Comparison of ENCODE assay signal across 36 mouse cellular contexts in the genomic region with DNA sequence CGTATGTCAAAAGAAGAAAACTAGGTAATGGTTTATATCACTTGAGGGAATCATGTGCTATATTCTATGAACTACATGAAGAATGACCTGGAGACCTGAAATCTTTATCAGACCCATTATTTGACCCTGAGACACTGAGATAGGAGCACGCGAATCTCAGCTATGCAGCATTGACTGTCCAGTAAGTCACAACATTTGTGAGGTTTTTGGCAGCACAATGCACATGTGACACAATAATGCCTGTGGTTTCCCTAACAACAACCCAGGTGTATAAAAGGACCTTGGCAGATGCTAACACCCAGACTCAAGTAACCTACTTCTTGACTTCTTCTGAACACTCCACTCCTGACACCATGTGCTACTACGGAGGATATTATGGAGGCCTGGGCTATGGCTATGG. TPM values are rescaled to one million over a fixed set of nuclear protein-coding genes. Genes with fewer than 3 reads are reported as not detected.
"Had no signal": no experiment of that assay in that cellular context is flagged by ENCODE, and none has a peak within 500 bp of the region (broad histone marks: within the 10 kb centered on the region; RNA-seq: fewer than 3 reads in every experiment).

A gene (plus strand): TSS at position 301 of the 400 bp plus-strand sequence.

- H3K27me3 ChIP-seq: limb, embryonic 12.5 days; limb, embryonic 13.5 days; limb, embryonic 15.5 days; liver, embryonic 12.5 days; liver, embryonic 13.5 days; liver, embryonic 15.5 days; lung, embryonic 15.5 days; megakaryocyte, embryonic 14.5 days; midbrain, embryonic 12.5 days; midbrain, embryonic 13.5 days; midbrain, embryonic 15.5 days had no signal

- H3K4me2 ChIP-seq: limb, embryonic 12.5 days; limb, embryonic 13.5 days; limb, embryonic 15.5 days; liver, embryonic 11.5 days; liver, embryonic 12.5 days; liver, embryonic 13.5 days; liver, embryonic 15.5 days; lung, embryonic 14.5 days; lung, embryonic 15.5 days; midbrain, embryonic 12.5 days; midbrain, embryonic 13.5 days; midbrain, embryonic 15.5 days had no signal

- H3K4me1 ChIP-seq: limb, embryonic 10.5 days; limb, embryonic 12.5 days; limb, embryonic 13.5 days; limb, embryonic 15.5 days; liver, embryonic 12.5 days; liver, embryonic 13.5 days; liver, embryonic 15.5 days; lung, embryonic 15.5 days; megakaryocyte, embryonic 14.5 days; midbrain, embryonic 10.5 days; midbrain, embryonic 12.5 days; midbrain, embryonic 13.5 days; midbrain, embryonic 15.5 days had no signal

- H3K36me3 ChIP-seq: limb, embryonic 10.5 days; limb, embryonic 12.5 days; limb, embryonic 13.5 days; limb, embryonic 15.5 days; liver, embryonic 12.5 days; liver, embryonic 13.5 days; liver, embryonic 15.5 days; lung, embryonic 15.5 days; midbrain, embryonic 10.5 days; midbrain, embryonic 12.5 days; midbrain, embryonic 13.5 days; midbrain, embryonic 15.5 days had no signal

- H3K9ac ChIP-seq: limb, embryonic 12.5 days; limb, embryonic 13.5 days; limb, embryonic 15.5 days; liver, embryonic 12.5 days; liver, embryonic 13.5 days; liver, embryonic 14.5 days; liver, embryonic 15.5 days; liver, postnatal 0 days; lung, embryonic 14.5 days; lung, embryonic 15.5 days; midbrain, embryonic 12.5 days; midbrain, embryonic 13.5 days; midbrain, embryonic 15.5 days had no signal

- H3K4me3 ChIP-seq: left cerebral cortex, adult 2 months; limb, embryonic 10.5 days; limb, embryonic 12.5 days; limb, embryonic 13.5 days; limb, embryonic 15.5 days; liver, embryonic 12.5 days; liver, embryonic 13.5 days; liver, embryonic 15.5 days; lung, embryonic 15.5 days; megakaryocyte, embryonic 14.5 days; midbrain, embryonic 10.5 days; midbrain, embryonic 12.5 days; midbrain, embryonic 13.5 days; midbrain, embryonic 15.5 days; myocyte had no signal

- H3K27ac ChIP-seq: left cerebral cortex, adult 2 months; limb, embryonic 10.5 days; limb, embryonic 12.5 days; limb, embryonic 13.5 days; limb, embryonic 15.5 days; liver, embryonic 12.5 days; liver, embryonic 13.5 days; liver, embryonic 14.5 days; liver, embryonic 15.5 days; lung, embryonic 15.5 days; macrophage; midbrain, embryonic 10.5 days; midbrain, embryonic 12.5 days; midbrain, embryonic 13.5 days; midbrain, embryonic 15.5 days had no signal

- DNase-seq: left cerebral cortex, postnatal 4 days; liver; liver, embryonic 13.5 days; liver, postnatal 0 days; lung, adult 18-20 months; lung, adult 2 months; lung, embryonic 14.5 days; lung, postnatal 10 days; lung, postnatal 14 days; lung, postnatal 36 days; lung, postnatal 4 days had no signal

- H3K9me3 ChIP-seq: limb, embryonic 10.5 days; limb, embryonic 12.5 days; limb, embryonic 13.5 days; limb, embryonic 15.5 days; lung, embryonic 15.5 days; midbrain, embryonic 10.5 days; midbrain, embryonic 12.5 days; midbrain, embryonic 13.5 days; midbrain, embryonic 15.5 days had no signal

- ATAC-seq: liver, embryonic 12.5 days; liver, postnatal 0 days; lung, postnatal 0 days; midbrain, embryonic 13.5 days; midbrain, embryonic 15.5 days; midbrain, embryonic 16.5 days had no signal

RNA-seq across cellular contexts. Expression of the gene that starts here (rescaled TPM):
- polyA plus RNA-seq: limb, embryonic 10.5 days; limb, embryonic 11.5 days; limb, embryonic 12.5 days; limb, embryonic 13.5 days; limb, embryonic 14.5 days; limb, embryonic 15.5 days; liver, adult 2 months; liver, embryonic 11.5 days; liver, embryonic 12.5 days; liver, embryonic 13.5 days; liver, embryonic 14.5 days; liver, embryonic 15.5 days; liver, embryonic 16.5 days; liver, postnatal 0 days; lung, adult 2 months; lung, embryonic 14.5 days; lung, embryonic 15.5 days; lung, embryonic 16.5 days; lung, postnatal 0 days; macrophage; midbrain, embryonic 10.5 days; midbrain, embryonic 12.5 days; midbrain, embryonic 13.5 days; midbrain, embryonic 15.5 days; midbrain, embryonic 16.5 days; midbrain, postnatal 0 days; myocyte had no signal
